Mouse (Mus musculus) liver, embryonic 16.5 days (tissue): Measurements from ENCODE around the gene Ube2v1. TPM values are rescaled to one million over a fixed set of nuclear protein-coding genes. Genes with fewer than 3 reads are reported as not detected.

Experiments used
- ATAC-seq: fragments of 200-750 bp; cut with Nextera tagmentation; 2 replicates; pipeline ENCODE4 v1.8.0; 2017; ENCODE audit warnings: low read depth, mild to moderate bottlenecking, moderate number of reproducible peaks, moderate library complexity
- H3K27ac ChIP-seq: fragments of 300-500 bp; sonication (generic); 2 replicates; pipeline ENCODE4 v1.5.1; 2014; ENCODE audit warnings: mild to moderate bottlenecking, low read length
- H3K27me3 ChIP-seq: fragments of 300-500 bp; sonication (generic); 2 replicates; pipeline ENCODE4 v1.6.1; 2014; ENCODE audit warnings: low read depth, low read length, mixed read lengths; ENCODE audit not compliant: control insufficient read depth, insufficient read depth
- H3K36me3 ChIP-seq: fragments of 300-500 bp; sonication (generic); 2 replicates; pipeline ENCODE4 v1.6.1; 2014; ENCODE audit warnings: mild to moderate bottlenecking; ENCODE audit not compliant: control insufficient read depth, insufficient read depth
- H3K4me1 ChIP-seq: fragments of 300-500 bp; sonication (generic); 2 replicates; pipeline ENCODE4 v1.6.1; 2014; ENCODE audit warnings: low read depth, low read length, mixed read lengths; ENCODE audit not compliant: control insufficient read depth
- H3K4me2 ChIP-seq: fragments of 300-500 bp; sonication (generic); 2 replicates; pipeline ENCODE4 v1.6.1; 2014; ENCODE audit warnings: low read depth, low read length, mixed read lengths
- H3K4me3 ChIP-seq: fragments of 300-500 bp; sonication (generic); 2 replicates; pipeline ENCODE4 v1.5.1; 2014; ENCODE audit warnings: low read depth, mild to moderate bottlenecking, low read length
- H3K9ac ChIP-seq: fragments of 300-500 bp; sonication (generic); 2 replicates; pipeline ENCODE4 v1.6.1; 2014; ENCODE audit warnings: low read depth, low read length
- H3K9me3 ChIP-seq: fragments of 300-500 bp; sonication (generic); replicated peaks from 2 replicates; pipeline ENCODE4 v1.6.1; 2016; ENCODE audit warnings: low read length; ENCODE audit not compliant: control insufficient read depth
- WGBS: fragments of 180-500 bp; shearing (Covaris S2); extraction: QIAGEN DNeasy Blood & Tissue Kit; methylation state at CpG from one replicate; pipeline ENCODE4 v1.1.7; 2014; ENCODE audit not compliant: insufficient replicate concordance; 5-methylcytosine and 5-hydroxymethylcytosine counted together
- polyA plus RNA-seq: library from polyadenylated mRNA; unstranded; fragments of >200 nt; fragmentation: Nextera tagmentation; extraction: Ambion mirVana; gene quantifications from 2 replicates; pipeline ENCODE4 v1.2.1, GENCODE M21; 2015

Ube2v1 gene
- polyA plus RNA-seq, 1 experiment from 2014 or later, result 175 TPM

DNA sequence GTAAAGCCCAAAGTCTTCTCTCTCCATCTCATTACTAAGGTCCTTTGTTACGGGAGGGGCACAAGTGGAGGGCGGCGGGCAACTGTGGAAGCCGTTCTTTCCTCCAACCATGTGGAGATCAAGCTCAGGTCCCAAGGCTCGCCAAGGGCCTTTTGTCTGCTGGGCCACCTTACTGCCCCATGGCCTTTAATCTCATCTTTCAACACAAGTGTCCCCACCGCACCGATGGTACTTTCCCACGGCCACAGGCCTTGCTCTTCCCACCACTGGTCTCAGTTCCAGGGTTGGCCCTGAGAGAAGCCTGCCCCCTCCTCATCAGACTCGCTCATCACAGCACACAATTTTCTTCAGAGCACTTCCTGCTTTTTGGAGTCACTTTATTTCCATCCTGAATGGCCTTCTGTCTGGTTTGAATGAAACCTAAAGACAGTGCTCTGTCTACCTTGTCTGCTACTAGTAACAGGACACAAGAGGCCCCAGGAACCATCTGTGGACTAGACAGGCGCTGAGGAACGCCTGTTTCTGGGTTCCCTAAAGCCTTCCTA is 2.2 kb downstream of the Ube2v1 start:
- Histone ChIP-seq H3K4me2 (peak overlapping the region; percentile 71), H3K9ac (peak overlapping the region; percentile 96), H3K4me1 (peaks cover 81% of the 10 kb centered on the region), H3K36me3 (peaks cover 5% of the 10 kb centered on the region; the same call in 1 of the 2 replicates), H3K4me3 (peak overlapping the region; percentile 83), H3K9me3 (no peaks in the 10 kb centered on the region), H3K27ac (peak overlapping the region; percentile 99), H3K27me3 (no peaks in the 10 kb centered on the region)
- no peak for ATAC-seq
- 58% methylated on average over 11 of the region's 11 CpGs for WGBS

DNA sequence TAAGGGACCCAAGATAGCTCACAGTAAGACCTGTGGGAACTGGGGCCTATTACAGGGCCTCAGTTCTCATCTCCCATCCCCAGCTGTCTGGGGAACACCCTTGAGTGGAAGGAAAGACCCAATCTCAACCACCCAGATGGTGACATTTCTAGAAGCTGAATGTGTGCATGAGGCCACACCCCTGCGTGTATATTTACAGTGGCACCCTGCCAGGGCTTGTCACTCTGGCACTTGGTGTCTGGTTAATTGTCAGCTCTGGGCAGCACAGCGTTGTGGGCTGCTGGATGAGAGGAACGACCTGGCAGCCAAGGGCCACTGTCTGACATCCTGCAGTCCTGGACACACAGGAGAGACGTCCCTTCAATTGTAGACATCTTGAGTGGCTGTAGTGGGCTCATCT is 3.0 kb downstream of the Ube2v1 start:
- H3K27me3 ChIP-seq, result no peaks in the 10 kb centered on the region
- H3K9me3 ChIP-seq, result no peaks in the 10 kb centered on the region
- H3K9ac ChIP-seq, result peak overlapping the region; percentile 96
- 9% methylated on average over 4 of the region's 4 CpGs for WGBS
- H3K36me3 ChIP-seq, result peaks cover 5% of the 10 kb centered on the region; the same call in 1 of the 2 replicates
- ATAC-seq, result peak; percentile 87
- H3K27ac ChIP-seq, result peak overlapping the region; percentile 99
- peak overlapping the region; percentile 83 for H3K4me3 ChIP-seq
- H3K4me2 ChIP-seq, result peak overlapping the region; percentile 71
- peaks cover 76% of the 10 kb centered on the region for H3K4me1 ChIP-seq

DNA sequence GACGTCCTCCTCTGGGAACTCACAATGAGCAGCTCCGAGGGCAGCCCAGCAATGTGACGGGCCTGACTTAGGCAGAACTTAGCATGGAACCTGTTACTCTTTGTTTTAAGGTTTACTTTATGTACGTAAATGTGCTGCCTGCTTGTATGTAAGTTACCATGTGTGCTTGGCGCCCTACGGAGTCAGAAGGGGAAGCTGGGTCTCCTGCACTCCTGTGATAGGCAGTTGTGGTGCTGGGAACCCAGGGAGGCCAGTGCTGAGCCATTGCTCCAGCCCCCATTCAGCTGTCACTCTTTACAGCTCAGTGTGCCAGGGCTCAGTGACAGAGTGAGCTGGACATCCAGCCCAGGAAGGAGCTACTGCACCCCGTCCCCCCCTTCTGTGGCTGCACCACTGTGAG is 4.9 kb downstream of the Ube2v1 start:
- peak overlapping the region; percentile 71 for H3K4me2 ChIP-seq
- H3K4me1 ChIP-seq, result peaks cover 74% of the 10 kb centered on the region
- no peaks in the 10 kb centered on the region for H3K27me3 ChIP-seq
- H3K27ac ChIP-seq, result peak overlapping the region; percentile 99
- 70% methylated on average over 7 of the region's 7 CpGs for WGBS
- peak overlapping the region; percentile 62; the same call in 1 of the 2 replicates for H3K9ac ChIP-seq
- H3K36me3 ChIP-seq, result peaks cover 7% of the 10 kb centered on the region
- peak overlapping the region; percentile 83 for H3K4me3 ChIP-seq
- ATAC-seq, result no peak
- no peaks in the 10 kb centered on the region for H3K9me3 ChIP-seq

DNA sequence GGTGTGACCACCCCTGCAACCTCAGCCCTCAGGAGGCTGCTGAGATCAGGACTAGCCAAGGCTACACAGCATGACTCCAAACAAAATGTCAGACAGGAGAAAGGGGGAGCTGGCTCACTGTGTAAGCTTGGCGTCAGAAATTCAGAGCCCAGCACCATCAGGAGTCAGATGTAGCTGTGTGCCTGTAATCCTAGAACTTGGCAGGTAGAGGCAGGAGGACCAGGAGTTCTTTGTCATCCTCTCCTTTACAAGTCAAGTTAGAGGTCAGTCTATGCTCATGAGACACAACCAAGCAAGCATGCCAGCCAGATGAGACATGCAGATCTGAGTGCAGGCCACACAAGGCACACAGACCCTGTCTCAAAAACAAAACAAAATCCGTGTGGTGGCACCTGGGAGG is 6.2 kb downstream of the Ube2v1 start:
- peaks cover 85% of the 10 kb centered on the region for H3K4me1 ChIP-seq
- H3K27me3 ChIP-seq, result no peaks in the 10 kb centered on the region
- H3K9ac ChIP-seq, result peak overlapping the region; percentile 33
- H3K4me2 ChIP-seq, result no peak overlapping the region; the same call in 1 of the 2 replicates
- peak overlapping the region; percentile 65 for H3K27ac ChIP-seq
- H3K4me3 ChIP-seq, result no peak overlapping the region
- H3K9me3 ChIP-seq, result no peaks in the 10 kb centered on the region
- WGBS, result 58% methylated on average over 2 of the region's 2 CpGs
- no peak for ATAC-seq
- H3K36me3 ChIP-seq, result peaks cover 7% of the 10 kb centered on the region

DNA sequence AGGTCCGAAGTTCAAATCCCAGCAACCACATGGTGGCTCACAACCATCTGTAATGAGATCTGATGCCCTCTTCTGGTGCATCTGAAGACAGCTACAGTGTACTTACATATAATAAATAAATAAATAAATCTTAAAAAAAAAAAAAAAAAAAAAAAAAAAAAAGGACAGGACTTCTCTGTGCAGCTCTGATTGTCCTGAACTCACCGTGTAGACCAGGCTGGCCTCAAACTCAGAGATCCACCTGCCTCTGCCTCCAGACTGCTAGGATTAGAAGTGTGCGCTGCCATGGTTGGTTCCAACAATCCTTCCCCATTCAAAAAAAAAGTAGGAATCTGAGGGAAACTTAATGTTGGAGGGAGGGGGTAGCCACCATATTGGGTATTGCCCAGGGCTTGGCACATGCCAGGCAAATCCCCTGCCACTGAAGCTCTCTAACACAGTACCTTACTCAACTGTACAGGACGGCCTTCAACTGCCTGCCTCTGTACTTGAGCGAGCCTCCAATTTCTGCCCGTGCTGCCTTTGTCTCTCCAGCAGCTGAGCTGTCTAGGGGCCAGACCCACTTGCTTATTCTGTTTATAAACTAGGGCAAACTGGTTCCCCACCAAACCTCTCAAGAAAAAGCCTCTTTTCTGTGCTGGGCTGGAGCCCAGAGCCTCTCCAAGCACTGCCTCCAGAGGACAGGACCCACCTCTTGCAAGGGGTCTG is 7.4 kb downstream of the Ube2v1 start:
- Histone ChIP-seq H3K27ac (no peak overlapping the region), H3K4me1 (peaks cover 77% of the 10 kb centered on the region)

DNA sequence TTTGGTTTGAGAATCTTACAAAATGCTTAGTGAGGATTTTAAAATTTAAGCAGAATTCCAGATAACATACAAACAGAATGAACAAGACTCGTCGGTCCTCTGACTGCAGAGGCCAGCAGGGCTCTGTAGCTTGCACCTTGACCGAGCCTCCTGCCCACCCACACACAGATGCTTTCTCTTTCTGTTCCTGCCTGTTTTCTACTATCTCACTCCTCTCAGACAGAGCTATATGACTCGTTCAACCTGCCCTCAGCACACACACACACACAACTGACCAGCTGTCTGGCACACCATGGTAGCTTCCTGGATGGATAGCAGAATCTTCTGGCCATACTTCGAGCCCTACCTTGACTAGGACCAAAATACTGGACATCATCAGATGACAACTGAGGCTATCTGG is 8.9 kb downstream of the Ube2v1 start:
- peak; percentile 40; the same call in 1 of the 2 replicates for ATAC-seq
- peaks cover 62% of the 10 kb centered on the region for H3K4me1 ChIP-seq
- peak overlapping the region; percentile 12; the same call in 1 of the 2 replicates for H3K4me2 ChIP-seq
- 62% methylated on average over 5 of the region's 5 CpGs for WGBS
- H3K4me3 ChIP-seq, result no peak overlapping the region
- H3K27me3 ChIP-seq, result no peaks in the 10 kb centered on the region
- peaks cover 16% of the 10 kb centered on the region for H3K36me3 ChIP-seq
- no peak overlapping the region; the same call in 1 of the 2 replicates for H3K9ac ChIP-seq
- no peaks in the 10 kb centered on the region for H3K9me3 ChIP-seq
- H3K27ac ChIP-seq, result peak overlapping the region; percentile 68

More for the DNA sequence above, 7.4 kb downstream of the Ube2v1 start:
- Histone ChIP-seq H3K9me3 (no peaks in the 10 kb centered on the region), H3K36me3 (peaks cover 9% of the 10 kb centered on the region), H3K9ac (no peak overlapping the region), H3K4me3 (no peak overlapping the region), H3K27me3 (no peaks in the 10 kb centered on the region), H3K4me2 (no peak overlapping the region)
- no peak for ATAC-seq
- 84% methylated on average over 5 of the region's 6 CpGs for WGBS

DNA sequence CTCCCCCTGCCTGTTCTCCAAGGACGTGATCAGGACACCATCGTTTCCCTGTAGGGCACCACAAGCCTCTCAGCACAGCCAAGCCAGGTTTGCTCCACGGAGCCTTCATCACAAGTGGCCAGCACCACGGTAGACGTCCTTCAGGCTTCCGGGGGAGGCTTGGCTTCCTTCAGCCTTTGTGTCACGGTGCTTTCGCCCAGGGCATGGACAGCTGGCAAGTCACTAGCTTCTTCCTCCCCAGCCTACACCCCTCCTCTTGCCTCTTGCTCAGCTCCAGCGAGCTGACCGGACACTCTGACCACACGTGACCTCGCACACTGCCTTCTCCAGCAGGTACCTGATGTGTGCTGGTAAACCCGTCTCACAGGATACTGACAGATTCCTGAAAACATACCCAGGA is 9.5 kb downstream of the Ube2v1 start:
- Histone ChIP-seq H3K36me3 (peaks cover 21% of the 10 kb centered on the region), H3K4me2 (no peak overlapping the region), H3K4me1 (peaks cover 56% of the 10 kb centered on the region)

DNA sequence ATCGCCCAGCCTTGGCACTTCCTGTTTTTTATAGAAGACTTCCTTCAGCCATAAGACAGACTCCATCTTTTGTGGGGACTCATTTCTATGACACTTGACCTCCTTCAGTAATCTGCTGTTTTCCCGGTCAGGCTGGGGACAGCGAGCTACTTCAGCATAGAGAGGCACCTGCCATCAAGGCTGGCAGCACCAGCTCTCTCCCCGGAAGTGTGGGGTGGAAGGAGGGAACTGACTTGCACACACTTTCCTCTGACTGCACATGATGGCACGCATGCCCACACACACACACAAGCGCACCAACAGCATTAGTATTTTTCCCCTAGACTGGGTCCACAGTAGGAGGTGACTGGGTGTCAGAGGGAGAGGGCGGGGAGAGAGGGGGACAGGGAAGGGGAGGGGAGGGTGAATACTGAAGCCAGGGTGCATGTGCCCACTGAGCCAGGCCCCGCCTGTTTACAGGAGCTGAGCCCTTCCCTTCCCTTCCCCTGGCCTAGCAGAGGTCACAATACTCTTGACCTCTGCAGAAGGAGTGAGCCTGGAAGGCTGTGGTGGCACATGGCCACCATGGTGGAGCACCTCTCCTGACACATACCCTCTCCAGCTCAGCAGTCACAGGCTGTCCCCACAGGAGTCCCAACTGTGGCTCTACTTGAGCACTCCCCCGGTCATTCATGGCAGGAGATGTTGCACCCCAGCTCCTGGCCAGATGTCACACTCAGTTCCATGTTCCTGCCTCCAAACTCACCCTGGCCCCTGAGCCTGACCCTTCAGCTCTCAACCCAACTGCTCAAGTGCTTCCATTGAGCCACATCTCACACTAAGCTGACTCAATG is 10.4 kb downstream of the Ube2v1 start:
- H3K27ac ChIP-seq, result peak overlapping the region; percentile 68
- peak; percentile 17; the same call in 1 of the 2 replicates for ATAC-seq
- H3K36me3 ChIP-seq, result peaks cover 28% of the 10 kb centered on the region

More for the DNA sequence above, 9.5 kb downstream of the Ube2v1 start:
- no peak overlapping the region for H3K4me3 ChIP-seq
- ATAC-seq, result no peak
- WGBS, result 82% methylated on average over 13 of the region's 13 CpGs
- no peaks in the 10 kb centered on the region for H3K27me3 ChIP-seq
- no peaks in the 10 kb centered on the region for H3K9me3 ChIP-seq
- H3K27ac ChIP-seq, result peak overlapping the region; percentile 68
- no peak overlapping the region for H3K9ac ChIP-seq

More for the DNA sequence above, 10.4 kb downstream of the Ube2v1 start:
- 70% methylated on average over 9 of the region's 9 CpGs for WGBS
- H3K9me3 ChIP-seq, result no peaks in the 10 kb centered on the region
- peaks cover 47% of the 10 kb centered on the region for H3K4me1 ChIP-seq
- H3K9ac ChIP-seq, result peak overlapping the region; percentile 28; the same call in 1 of the 2 replicates
- H3K27me3 ChIP-seq, result no peaks in the 10 kb centered on the region
- H3K4me2 ChIP-seq, result no peak overlapping the region
- H3K4me3 ChIP-seq, result no peak overlapping the region
